Mouse (Mus musculus): ENCODE data around the gene Lgr4. TPM values are rescaled to one million over a fixed set of nuclear protein-coding genes. Genes with fewer than 3 reads are reported as not detected.

Gene Lgr4
- total RNA-seq, 1 experiment from 2014 or later, result 1.9 TPM

- no peak for ATAC-seq (replicated peaks; ENCODE audit: low read depth, poor library complexity, severe bottlenecking)
These were observed 3.0 kb downstream of the Lgr4 start for GRCm38 (mm10) chr2:109920471-109920870.

- ATAC-seq (replicated peaks; ENCODE audit: low read depth, poor library complexity, severe bottlenecking), result no peak
These were observed 4.0 kb downstream of the Lgr4 start for GRCm38 (mm10) chr2:109921298-109922035.

DNA sequence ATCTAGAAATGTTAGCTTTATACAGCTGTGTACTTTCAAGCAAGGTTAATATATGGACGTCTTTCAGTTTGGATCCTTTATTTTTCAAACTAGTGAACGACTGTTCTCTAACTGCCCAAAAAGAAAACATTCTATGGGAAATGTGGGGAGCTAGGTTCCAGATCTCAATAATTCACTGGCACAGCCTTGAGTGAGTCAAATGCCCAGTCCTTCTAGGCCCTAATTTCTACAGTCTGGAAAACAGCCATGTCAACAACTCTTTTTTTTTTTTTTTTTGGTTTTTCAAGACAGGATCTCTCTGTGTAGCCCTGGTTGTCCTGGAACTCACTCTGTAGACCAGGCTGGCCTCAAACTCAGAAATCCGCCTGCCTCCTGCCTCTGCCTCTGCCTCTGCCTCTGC is 4.9 kb downstream of the Lgr4 start:
- no peak for ATAC-seq (replicated peaks; ENCODE audit: low read depth, poor library complexity, severe bottlenecking)

DNA sequence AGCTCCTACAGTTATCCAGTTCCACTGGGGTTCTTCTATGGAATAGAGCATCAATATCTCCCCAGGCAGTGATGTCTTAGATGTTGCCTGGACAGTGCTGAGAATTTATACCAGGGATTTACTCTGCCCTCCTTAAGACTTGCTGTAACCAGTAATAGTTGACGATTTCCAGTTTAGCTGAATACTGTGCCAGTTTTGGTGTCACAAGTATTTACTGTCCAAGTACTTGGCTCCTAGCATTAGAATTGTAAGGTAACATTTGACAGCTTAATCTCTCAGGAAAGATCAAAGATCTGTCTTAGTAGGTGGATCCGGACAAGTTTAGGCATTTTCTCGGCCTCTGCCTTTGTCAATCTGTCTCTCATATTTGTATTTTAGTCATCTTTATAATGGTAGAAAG is 5.6 kb downstream of the Lgr4 start:
- ATAC-seq (replicated peaks; ENCODE audit: low read depth, poor library complexity, severe bottlenecking), result no peak

DNA sequence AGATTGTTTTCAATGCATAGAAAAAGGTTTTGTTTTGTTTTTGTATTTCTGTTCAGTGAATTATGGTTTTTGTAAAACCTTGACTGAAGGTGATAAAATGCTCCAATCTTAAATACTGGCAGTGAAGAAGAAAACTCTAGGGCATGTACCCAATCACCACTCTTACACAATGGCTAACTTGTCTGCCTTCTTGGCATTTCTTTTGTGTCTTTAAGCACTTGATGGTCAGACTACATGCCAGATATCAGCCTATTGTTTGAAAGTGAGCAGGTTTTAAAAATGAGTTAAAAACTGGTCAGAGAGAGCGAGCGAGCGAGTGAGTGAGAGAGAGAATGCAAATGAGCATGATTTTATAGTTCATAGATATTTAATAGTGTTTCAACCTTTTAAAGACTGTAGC is 6.5 kb downstream of the Lgr4 start:
- ATAC-seq (replicated peaks; ENCODE audit: low read depth, poor library complexity, severe bottlenecking), result no peak

- no peak for ATAC-seq (replicated peaks; ENCODE audit: low read depth, poor library complexity, severe bottlenecking)
These were observed 9.5 kb downstream of the Lgr4 start for GRCm38 (mm10) chr2:109926984-109927383.

GRCm38 (mm10) chr2:109927446-109927845 is 10.0 kb downstream of the Lgr4 start:
- ATAC-seq (replicated peaks; ENCODE audit: low read depth, poor library complexity, severe bottlenecking), result no peak

GRCm38 (mm10) chr2:109927876-109928275 is 10.4 kb downstream of the Lgr4 start:
- no peak for ATAC-seq (replicated peaks; ENCODE audit: low read depth, poor library complexity, severe bottlenecking)

DNA sequence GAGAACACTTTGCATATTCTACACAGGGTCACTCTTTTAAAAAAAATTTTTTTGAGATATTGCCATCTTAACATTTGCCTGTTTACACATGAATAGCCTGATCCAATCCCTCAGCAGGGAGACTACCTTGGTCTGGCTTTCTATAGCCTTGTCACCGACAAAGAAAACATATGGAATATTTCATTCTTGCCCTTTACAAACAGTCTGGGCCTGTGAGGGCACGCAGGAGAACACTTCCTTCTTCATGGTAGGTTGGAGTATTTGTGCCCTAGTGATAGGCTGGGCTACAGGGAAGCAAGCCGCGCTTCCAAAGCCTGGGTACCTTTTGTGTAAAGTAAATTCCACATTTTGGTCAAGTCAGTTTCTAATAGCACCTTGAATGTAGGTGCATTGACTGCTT is 11.3 kb downstream of the Lgr4 start:
- no peak for ATAC-seq (replicated peaks; ENCODE audit: low read depth, poor library complexity, severe bottlenecking)

DNA sequence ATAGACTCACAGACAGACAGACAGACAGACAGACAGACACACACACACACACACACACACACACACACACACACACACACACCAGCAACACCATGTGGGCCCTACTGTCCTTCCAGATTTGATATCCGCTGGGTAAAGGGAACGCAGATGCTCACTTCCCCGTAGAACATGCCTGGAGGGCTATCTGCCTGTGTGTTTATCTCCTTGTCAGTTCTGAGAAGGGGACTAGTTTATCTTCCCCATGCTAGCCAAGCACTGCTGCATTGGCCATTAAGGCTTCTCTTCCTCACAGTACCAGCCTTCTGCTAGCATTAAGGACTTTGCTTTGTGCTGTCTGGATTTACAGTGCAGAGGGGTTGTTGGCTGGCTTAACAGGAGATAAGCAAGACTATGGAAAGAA is 11.8 kb downstream of the Lgr4 start:
- no peak for ATAC-seq (replicated peaks; ENCODE audit: low read depth, poor library complexity, severe bottlenecking)

DNA sequence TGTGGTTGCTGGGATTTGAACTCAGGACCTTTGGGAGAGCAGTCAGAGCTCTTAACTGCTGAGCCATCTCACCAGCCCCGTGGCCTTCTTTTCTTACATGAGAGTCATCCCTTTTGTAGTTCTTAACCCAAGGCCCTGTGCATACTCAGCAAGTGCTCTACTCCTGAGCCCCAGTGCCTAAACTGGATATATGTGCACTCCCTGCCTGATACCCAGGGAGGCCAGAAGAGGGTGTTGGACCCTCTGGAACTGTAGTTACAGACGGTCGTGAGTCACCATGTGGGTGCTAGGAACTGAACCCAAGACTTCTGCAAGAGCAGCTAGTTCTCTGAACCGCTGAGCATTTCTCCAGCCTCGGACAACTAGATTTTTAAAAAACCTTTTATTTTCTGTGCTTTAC is 12.9 kb downstream of the Lgr4 start:
- no peak for ATAC-seq (replicated peaks; ENCODE audit: low read depth, poor library complexity, severe bottlenecking)

- ATAC-seq (replicated peaks; ENCODE audit: low read depth, poor library complexity, severe bottlenecking), result no peak
These were observed 13.3 kb downstream of the Lgr4 start for GRCm38 (mm10) chr2:109930771-109931170.

GRCm38 (mm10) chr2:109931978-109932780 is 14.7 kb downstream of the Lgr4 start:
- peak; percentile 90 for ATAC-seq (replicated peaks; ENCODE audit: low read depth, poor library complexity, severe bottlenecking)

DNA sequence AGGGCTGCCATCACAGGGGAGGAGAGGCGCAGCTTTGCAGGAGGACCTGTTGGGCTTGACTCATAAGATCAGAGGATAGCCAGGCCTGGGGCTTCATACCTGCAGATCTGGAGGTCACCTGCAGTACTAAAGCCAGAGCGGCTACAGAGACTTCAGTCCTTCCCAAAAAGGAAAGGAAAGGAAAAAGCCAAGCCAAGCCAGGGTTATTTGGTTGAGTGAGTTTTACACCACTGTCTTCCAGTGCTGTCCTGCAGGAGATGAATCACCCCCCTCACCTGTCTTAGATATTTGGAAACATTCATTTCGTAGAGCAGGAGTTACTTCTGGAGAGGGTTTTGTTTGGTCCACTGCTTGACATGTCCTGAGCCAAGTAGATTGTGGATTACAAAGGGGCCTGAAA is 15.7 kb downstream of the Lgr4 start:
- ATAC-seq (replicated peaks; ENCODE audit: low read depth, poor library complexity, severe bottlenecking), result no peak

DNA sequence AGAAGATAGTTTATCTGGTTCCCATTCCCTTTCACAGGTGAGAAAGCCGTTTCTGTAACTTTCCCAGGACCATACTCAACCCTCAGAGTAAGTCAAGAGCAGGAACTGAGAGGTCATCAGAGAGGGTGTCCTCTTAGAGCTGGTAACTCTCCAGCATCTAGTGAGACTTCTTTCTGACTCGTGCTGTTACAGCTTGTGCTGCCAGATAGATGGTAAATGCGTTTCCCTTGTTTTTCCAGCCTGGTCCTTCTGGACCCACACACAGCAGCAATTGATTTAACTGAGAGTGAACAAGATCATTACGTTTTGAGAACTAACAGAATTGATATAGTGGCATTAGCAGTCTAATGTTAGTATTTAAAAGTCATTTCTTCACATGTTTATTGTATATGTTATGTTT is 16.6 kb downstream of the Lgr4 start:
- ATAC-seq (replicated peaks; ENCODE audit: low read depth, poor library complexity, severe bottlenecking), result no peak

DNA sequence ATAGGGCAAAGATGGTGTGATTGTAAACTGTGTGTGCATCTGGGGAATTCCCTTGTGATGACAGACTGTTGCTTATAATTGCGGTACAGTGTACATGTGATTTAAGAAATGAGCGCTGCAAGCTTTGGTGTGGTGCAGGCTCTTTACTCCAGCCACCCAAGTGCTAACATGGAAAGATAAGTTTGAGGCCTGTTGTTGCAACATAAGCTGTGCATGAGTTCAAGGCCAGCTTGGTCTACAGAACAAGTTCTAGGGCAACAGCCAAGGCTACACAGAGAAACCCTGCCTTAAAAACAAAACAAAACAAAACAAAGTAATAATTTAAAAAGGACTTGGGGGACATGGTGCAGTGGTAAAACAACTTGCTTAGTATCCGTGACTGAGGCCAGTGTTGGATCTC is 17.7 kb downstream of the Lgr4 start:
- ATAC-seq (replicated peaks; ENCODE audit: low read depth, poor library complexity, severe bottlenecking), result no peak

DNA sequence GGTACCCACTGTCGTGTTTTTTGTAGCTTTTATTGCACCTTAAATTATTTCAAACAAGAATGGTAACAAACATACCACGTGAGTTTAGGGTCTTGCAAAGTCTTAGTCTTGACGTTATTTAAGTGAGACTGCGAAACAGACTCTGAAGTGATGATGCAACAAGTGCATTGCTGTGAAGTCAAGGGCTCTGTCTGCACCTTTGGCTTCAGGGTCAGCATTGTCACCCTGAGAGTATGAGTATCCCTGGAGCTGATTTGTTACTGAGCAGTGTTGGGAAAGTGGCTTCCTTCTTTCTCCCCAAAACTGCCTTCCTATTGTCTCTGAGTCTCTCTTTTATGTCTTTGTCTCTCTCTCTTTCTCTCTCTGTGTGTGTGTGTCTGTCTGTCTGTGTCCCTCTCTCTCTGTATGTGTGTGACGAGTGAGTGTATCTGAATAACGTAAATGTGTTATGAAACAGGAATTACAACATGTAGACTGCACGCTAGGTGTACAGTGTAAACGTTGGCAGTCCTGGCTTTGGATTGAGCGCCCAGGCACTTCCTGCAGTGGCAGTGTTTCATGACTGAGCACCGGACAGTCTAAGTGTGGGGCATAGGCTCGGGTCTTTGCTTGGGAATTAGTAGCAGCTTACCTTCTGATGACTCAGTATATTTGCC is 18.4 kb downstream of the Lgr4 start:
- ATAC-seq (replicated peaks; ENCODE audit: low read depth, poor library complexity, severe bottlenecking), result no peak

GRCm38 (mm10) chr2:109936410-109936755 is 18.9 kb downstream of the Lgr4 start:
- ATAC-seq (replicated peaks; ENCODE audit: low read depth, poor library complexity, severe bottlenecking), result no peak

GRCm38 (mm10) chr2:109941973-109942444 is 24.6 kb downstream of the Lgr4 start:
- no peak for ATAC-seq (replicated peaks; ENCODE audit: low read depth, poor library complexity, severe bottlenecking)

DNA sequence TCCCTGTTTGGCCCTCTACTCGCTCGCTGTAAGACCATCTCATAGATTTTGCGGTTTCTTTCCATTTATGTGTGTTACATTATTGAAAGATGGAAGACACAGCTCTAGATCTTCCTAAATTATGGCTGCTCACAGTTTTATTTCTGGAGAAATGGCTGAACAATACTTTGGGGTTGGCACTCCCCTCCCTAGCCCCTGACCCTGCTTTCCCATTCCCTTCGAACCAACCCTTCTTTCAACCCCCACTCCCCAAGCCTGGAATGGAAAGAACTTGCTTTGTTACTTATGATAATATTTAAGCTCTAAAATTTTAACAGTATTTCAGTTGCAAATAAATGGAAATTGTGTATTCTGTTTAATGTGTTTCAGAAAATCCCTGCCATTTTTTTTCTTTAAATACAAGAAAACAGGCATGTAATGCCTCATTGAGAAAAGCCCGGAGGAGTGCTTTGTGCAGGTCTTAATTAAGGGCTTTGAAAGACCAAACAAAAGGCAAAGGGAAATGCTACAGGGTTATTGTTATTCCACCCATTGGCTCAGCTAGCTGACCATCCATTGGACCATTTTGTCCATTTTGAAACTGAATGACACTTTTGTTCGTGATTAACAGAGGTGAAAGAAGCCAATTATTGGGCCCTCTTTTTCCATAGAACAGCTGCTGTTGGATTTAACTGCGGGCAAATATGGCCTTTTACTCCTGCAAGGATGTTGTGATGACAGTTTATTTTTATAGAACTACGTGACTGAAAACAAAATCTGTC is 25.5 kb downstream of the Lgr4 start:
- no peak for ATAC-seq (replicated peaks; ENCODE audit: low read depth, poor library complexity, severe bottlenecking)

Measured in common myeloid progenitor, adult 5-6 weeks (primary cell).